In genomic region chr2:169925466-169925865, GRCm38 (mm10) we compare ENCODE assay signal across 25 mouse cellular contexts.
DNase-seq lines count a peak whose midpoint lies in the region; ATAC-seq and TF ChIP-seq lines count a peak whose summit lies in the region.
"Had no signal": no experiment of that assay in that cellular context is flagged by ENCODE, and none has a peak within 500 bp of the region (broad histone marks: within the 10 kb centered on the region; RNA-seq: fewer than 3 reads in every experiment).

No protein-coding gene starts in this region.

- WGBS in hindbrain, embryonic 12.5 days: 85% methylated on average over 5 of the region's 5 CpGs
- WGBS in thymus, adult 2 months: 83% methylated on average over 5 of the region's 5 CpGs

- peak; percentile 26 for DNase-seq in adrenal gland, postnatal 10 days
- DNase-seq in adrenal gland, postnatal 14 days: no peak
- peak; percentile 24 to 42 for DNase-seq in kidney, postnatal 4 days
- no peak for DNase-seq in kidney, adult 18-20 months
- DNase-seq in gastrocnemius, adult 18-20 months (ENCODE audit: low spot score): peak; percentile 49
- DNase-seq in testis, postnatal 10 days (ENCODE audit: low spot score): peak; percentile 75
- DNase-seq in thymus, adult 2 months: no peak
- DNase-seq: cerebellum, adult 18-20 months; liver; lung, adult 2 months; lung, postnatal 10 days; thymus, postnatal 14 days had no signal

- no peak for ATAC-seq in hindbrain, embryonic 12.5 days (ENCODE audit: low FRiP score)
- ATAC-seq: hindbrain, postnatal 0 days; intestine, embryonic 16.5 days; midbrain, embryonic 15.5 days had no signal

- no peaks in the 10 kb centered on the region for H3K9me3 ChIP-seq in hindbrain, embryonic 12.5 days (replicated peaks)
- H3K9me3 ChIP-seq: embryonic facial prominence, embryonic 10.5 days; embryonic facial prominence, embryonic 15.5 days; forebrain, embryonic 12.5 days; heart, embryonic 10.5 days; heart, embryonic 15.5 days; midbrain, embryonic 10.5 days; midbrain, embryonic 15.5 days; neural tube, embryonic 15.5 days had no signal

- TF ChIP-seq CTCF in thymus, adult 2 months (IDR thresholded peaks at IDR 0.05; ENCODE audit: borderline replicate concordance, control insufficient read depth, extremely low read depth, insufficient read depth, low read length, poor library complexity): no peak

- no peak overlapping the region for H3K4me2 ChIP-seq in hindbrain, embryonic 12.5 days (replicated peaks)
- H3K4me2 ChIP-seq: embryonic facial prominence, embryonic 15.5 days; forebrain, embryonic 12.5 days; heart, embryonic 15.5 days; midbrain, embryonic 15.5 days; neural tube, embryonic 15.5 days had no signal

- H3K9ac ChIP-seq in hindbrain, embryonic 12.5 days: no peak overlapping the region
- H3K9ac ChIP-seq: embryonic facial prominence, embryonic 15.5 days; forebrain, embryonic 12.5 days; heart, embryonic 15.5 days; liver, embryonic 14.5 days; midbrain, embryonic 15.5 days; neural tube, embryonic 15.5 days had no signal

- H3K36me3 ChIP-seq in hindbrain, embryonic 12.5 days: no peaks in the 10 kb centered on the region
- H3K36me3 ChIP-seq in thymus, adult 2 months (ENCODE audit: control insufficient read depth, insufficient read depth, low read length): no peaks in the 10 kb centered on the region
- H3K36me3 ChIP-seq: embryonic facial prominence, embryonic 10.5 days; embryonic facial prominence, embryonic 15.5 days; forebrain, embryonic 12.5 days; heart, embryonic 10.5 days; heart, embryonic 15.5 days; midbrain, embryonic 10.5 days; midbrain, embryonic 15.5 days; neural tube, embryonic 15.5 days had no signal

- peaks cover 20% of the 10 kb centered on the region; the same call in 1 of the 2 replicates for H3K4me1 ChIP-seq in hindbrain, embryonic 12.5 days
- H3K4me1 ChIP-seq in thymus, adult 2 months (replicated peaks; ENCODE audit: control insufficient read depth, insufficient read depth, low read length): 0 out of 2 replicates have a peak, but pooled peaks cover 3% of the 10 kb centered on the region
- H3K4me1 ChIP-seq: heart, embryonic 10.5 days had no signal

- H3K27ac ChIP-seq in hindbrain, embryonic 12.5 days: no peak overlapping the region
- H3K27ac ChIP-seq in thymus, adult 2 months (ENCODE audit: control insufficient read depth, insufficient read depth, low read length): no peak overlapping the region
- H3K27ac ChIP-seq: embryonic facial prominence, embryonic 10.5 days; embryonic facial prominence, embryonic 15.5 days; forebrain, embryonic 12.5 days; heart, embryonic 10.5 days; heart, embryonic 15.5 days; hindbrain, postnatal 0 days; liver, embryonic 14.5 days; midbrain, embryonic 10.5 days; midbrain, embryonic 15.5 days; neural tube, embryonic 15.5 days had no signal

- no peak for TF ChIP-seq POLR2A in thymus, adult 2 months (IDR thresholded peaks at IDR 0.05; ENCODE audit: control insufficient read depth, extremely low read depth, insufficient read depth, low read length, poor library complexity)

- H3K27me3 ChIP-seq in hindbrain, embryonic 12.5 days: no peaks in the 10 kb centered on the region
- no peaks in the 10 kb centered on the region for H3K27me3 ChIP-seq in thymus, adult 2 months (ENCODE audit: control insufficient read depth, insufficient read depth, low read length)
- H3K27me3 ChIP-seq: CH12.LX; embryonic facial prominence, embryonic 15.5 days; heart, embryonic 15.5 days; midbrain, embryonic 15.5 days; neural tube, embryonic 15.5 days had no signal

- H3K4me3 ChIP-seq in hindbrain, embryonic 12.5 days: no peak overlapping the region
- H3K4me3 ChIP-seq in thymus, adult 2 months (ENCODE audit: control insufficient read depth, insufficient read depth, low read length): no peak overlapping the region
- H3K4me3 ChIP-seq: embryonic facial prominence, embryonic 10.5 days; embryonic facial prominence, embryonic 15.5 days; forebrain, embryonic 12.5 days; heart, embryonic 10.5 days; heart, embryonic 15.5 days; midbrain, embryonic 10.5 days; midbrain, embryonic 15.5 days; neural tube, embryonic 15.5 days had no signal

Comparison
In these comparisons a context has a peak if more than half of its experiments do, and no peak if none do; other contexts are left out.
1. DNase-seq: peak in adrenal gland, postnatal 10 days (single experiment), kidney, postnatal 4 days (2 of 2), gastrocnemius, adult 18-20 months (single experiment) and testis, postnatal 10 days (single experiment); none in adrenal gland, postnatal 14 days (single experiment), kidney, adult 18-20 months (single experiment) and thymus, adult 2 months (single experiment).